Mouse (Mus musculus): ENCODE measurements around the gene Prim2. TPM values are rescaled to one million over a fixed set of nuclear protein-coding genes. Genes with fewer than 3 reads are reported as not detected.

Gene Prim2
- polyA plus RNA-seq, 1 experiment from 2014 or later: 62.7 TPM

GRCm38 (mm10) chr1:33610026-33610721 lies 59.4 kb downstream of the Prim2 start:
- H3K4me2 ChIP-seq: no peak overlapping the region
- DNase-seq (ENCODE audit: low spot score) (no peak), ATAC-seq (replicated peaks; ENCODE audit: low FRiP score) (peak; percentile 66; the same call in 1 of the 2 replicates)
- no peak overlapping the region for H3K9ac ChIP-seq (ENCODE audit: low read depth, low read length)
- H3K36me3 ChIP-seq (ENCODE audit: control insufficient read depth, insufficient read depth, low read length): peaks cover 3% of the 10 kb centered on the region; the same call in 1 of the 2 replicates
- H3K27me3 ChIP-seq (replicated peaks; ENCODE audit: control insufficient read depth, insufficient read depth, low read length): no peaks in the 10 kb centered on the region
- no peaks in the 10 kb centered on the region for H3K9me3 ChIP-seq (ENCODE audit: control insufficient read depth, low read length)
- no peak overlapping the region for H3K27ac ChIP-seq (ENCODE audit: low read depth, low read length)
- H3K4me1 ChIP-seq (replicated peaks; ENCODE audit: control insufficient read depth, insufficient read depth, low read length): peaks cover 5% of the 10 kb centered on the region
- no peak overlapping the region for H3K4me3 ChIP-seq (ENCODE audit: low read depth, low read length)
- WGBS: 63% methylated on average over 14 of the region's 14 CpGs

GRCm38 (mm10) chr1:33608133-33608532 lies 61.5 kb downstream of the Prim2 start:
- ATAC-seq (replicated peaks; ENCODE audit: low FRiP score) (no peak), DNase-seq (ENCODE audit: low spot score) (no peak)
- 65% methylated on average over 2 of the region's 2 CpGs for WGBS
- no peaks in the 10 kb centered on the region for H3K27me3 ChIP-seq (replicated peaks; ENCODE audit: control insufficient read depth, insufficient read depth, low read length)
- no peak overlapping the region for H3K4me2 ChIP-seq
- H3K4me1 ChIP-seq (replicated peaks; ENCODE audit: control insufficient read depth, insufficient read depth, low read length): peaks cover 5% of the 10 kb centered on the region
- H3K9ac ChIP-seq (ENCODE audit: low read depth, low read length): no peak overlapping the region
- no peak overlapping the region for H3K27ac ChIP-seq (ENCODE audit: low read depth, low read length)
- peaks cover 3% of the 10 kb centered on the region; the same call in 1 of the 2 replicates for H3K36me3 ChIP-seq (ENCODE audit: control insufficient read depth, insufficient read depth, low read length)
- H3K9me3 ChIP-seq (ENCODE audit: control insufficient read depth, low read length): no peaks in the 10 kb centered on the region
- H3K4me3 ChIP-seq (ENCODE audit: low read depth, low read length): no peak overlapping the region

GRCm38 (mm10) chr1:33604087-33604699 lies 65.4 kb downstream of the Prim2 start:
- Histone ChIP-seq H3K4me1 (replicated peaks; ENCODE audit: control insufficient read depth, insufficient read depth, low read length) (no peaks in the 10 kb centered on the region; the same call in 1 of the 2 replicates), H3K27me3 (replicated peaks; ENCODE audit: control insufficient read depth, insufficient read depth, low read length) (no peaks in the 10 kb centered on the region), H3K27ac (ENCODE audit: low read depth, low read length) (no peak overlapping the region), H3K9me3 (ENCODE audit: control insufficient read depth, low read length) (no peaks in the 10 kb centered on the region), H3K36me3 (ENCODE audit: control insufficient read depth, insufficient read depth, low read length) (peaks cover 3% of the 10 kb centered on the region; the same call in 1 of the 2 replicates), H3K9ac (ENCODE audit: low read depth, low read length) (no peak overlapping the region), H3K4me2 (no peak overlapping the region), H3K4me3 (ENCODE audit: low read depth, low read length) (no peak overlapping the region)
- DNase-seq (ENCODE audit: low spot score): no peak
- peak; percentile 57 for ATAC-seq (replicated peaks; ENCODE audit: low FRiP score)
- 79% methylated on average over 5 of the region's 5 CpGs for WGBS

GRCm38 (mm10) chr1:33599698-33600097 lies 69.9 kb downstream of the Prim2 start:
- Histone ChIP-seq H3K4me1 (replicated peaks; ENCODE audit: control insufficient read depth, insufficient read depth, low read length) (no peaks in the 10 kb centered on the region; the same call in 1 of the 2 replicates), H3K9me3 (ENCODE audit: control insufficient read depth, low read length) (no peaks in the 10 kb centered on the region), H3K9ac (ENCODE audit: low read depth, low read length) (no peak overlapping the region), H3K27me3 (replicated peaks; ENCODE audit: control insufficient read depth, insufficient read depth, low read length) (no peaks in the 10 kb centered on the region), H3K4me3 (ENCODE audit: low read depth, low read length) (no peak overlapping the region), H3K4me2 (no peak overlapping the region), H3K36me3 (ENCODE audit: control insufficient read depth, insufficient read depth, low read length) (no peaks in the 10 kb centered on the region; the same call in 1 of the 2 replicates), H3K27ac (ENCODE audit: low read depth, low read length) (no peak overlapping the region)
- DNase-seq (ENCODE audit: low spot score) (no peak), ATAC-seq (replicated peaks; ENCODE audit: low FRiP score) (no peak)
- 89% methylated on average over 3 of the region's 3 CpGs for WGBS

GRCm38 (mm10) chr1:33599019-33599667 lies 70.5 kb downstream of the Prim2 start:
- Histone ChIP-seq H3K4me3 (ENCODE audit: low read depth, low read length) (no peak overlapping the region), H3K36me3 (ENCODE audit: control insufficient read depth, insufficient read depth, low read length) (no peaks in the 10 kb centered on the region; the same call in 1 of the 2 replicates), H3K27me3 (replicated peaks; ENCODE audit: control insufficient read depth, insufficient read depth, low read length) (no peaks in the 10 kb centered on the region), H3K27ac (ENCODE audit: low read depth, low read length) (no peak overlapping the region), H3K4me1 (replicated peaks; ENCODE audit: control insufficient read depth, insufficient read depth, low read length) (no peaks in the 10 kb centered on the region), H3K9ac (ENCODE audit: low read depth, low read length) (no peak overlapping the region), H3K9me3 (ENCODE audit: control insufficient read depth, low read length) (no peaks in the 10 kb centered on the region), H3K4me2 (no peak overlapping the region)
- DNase-seq (ENCODE audit: low spot score) (no peak), ATAC-seq (replicated peaks; ENCODE audit: low FRiP score) (no peak)
- 90% methylated on average over 5 of the region's 5 CpGs for WGBS

GRCm38 (mm10) chr1:33597043-33597442 lies 72.6 kb downstream of the Prim2 start:
- ATAC-seq (replicated peaks; ENCODE audit: low FRiP score): no peak
- no peaks in the 10 kb centered on the region for H3K9me3 ChIP-seq (ENCODE audit: control insufficient read depth, low read length)
- no peak overlapping the region for H3K9ac ChIP-seq (ENCODE audit: low read depth, low read length)
- no peaks in the 10 kb centered on the region for H3K4me1 ChIP-seq (replicated peaks; ENCODE audit: control insufficient read depth, insufficient read depth, low read length)
- no peak overlapping the region for H3K4me2 ChIP-seq
- H3K4me3 ChIP-seq (ENCODE audit: low read depth, low read length): no peak overlapping the region
- DNase-seq (ENCODE audit: low spot score): no peak
- no peaks in the 10 kb centered on the region for H3K27me3 ChIP-seq (replicated peaks; ENCODE audit: control insufficient read depth, insufficient read depth, low read length)
- no peak overlapping the region for H3K27ac ChIP-seq (ENCODE audit: low read depth, low read length)
- no peaks in the 10 kb centered on the region; the same call in 1 of the 2 replicates for H3K36me3 ChIP-seq (ENCODE audit: control insufficient read depth, insufficient read depth, low read length)
- WGBS: 73% methylated on average over 1 of the region's 1 CpGs

- 86% methylated on average over 2 of the region's 2 CpGs for WGBS
- Histone ChIP-seq H3K9me3 (ENCODE audit: control insufficient read depth, low read length) (no peaks in the 10 kb centered on the region), H3K4me3 (ENCODE audit: low read depth, low read length) (no peak overlapping the region), H3K27ac (ENCODE audit: low read depth, low read length) (no peak overlapping the region), H3K27me3 (replicated peaks; ENCODE audit: control insufficient read depth, insufficient read depth, low read length) (no peaks in the 10 kb centered on the region), H3K4me2 (no peak overlapping the region), H3K9ac (ENCODE audit: low read depth, low read length) (no peak overlapping the region), H3K36me3 (ENCODE audit: control insufficient read depth, insufficient read depth, low read length) (no peaks in the 10 kb centered on the region; the same call in 1 of the 2 replicates), H3K4me1 (replicated peaks; ENCODE audit: control insufficient read depth, insufficient read depth, low read length) (no peaks in the 10 kb centered on the region)
- DNase-seq (ENCODE audit: low spot score): no peak
- no peak for ATAC-seq (replicated peaks; ENCODE audit: low FRiP score)
Measured at GRCm38 (mm10) chr1:33595936-33596335, 73.7 kb downstream of the Prim2 start.

- H3K9me3 ChIP-seq (ENCODE audit: control insufficient read depth, low read length): no peaks in the 10 kb centered on the region
- no peak overlapping the region for H3K4me2 ChIP-seq
- DNase-seq (ENCODE audit: low spot score) (no peak), ATAC-seq (replicated peaks; ENCODE audit: low FRiP score) (no peak)
- no peaks in the 10 kb centered on the region; the same call in 1 of the 2 replicates for H3K36me3 ChIP-seq (ENCODE audit: control insufficient read depth, insufficient read depth, low read length)
- WGBS: 89% methylated on average over 2 of the region's 2 CpGs
- H3K27me3 ChIP-seq (replicated peaks; ENCODE audit: control insufficient read depth, insufficient read depth, low read length): no peaks in the 10 kb centered on the region
- no peaks in the 10 kb centered on the region for H3K4me1 ChIP-seq (replicated peaks; ENCODE audit: control insufficient read depth, insufficient read depth, low read length)
- no peak overlapping the region for H3K27ac ChIP-seq (ENCODE audit: low read depth, low read length)
- no peak overlapping the region for H3K9ac ChIP-seq (ENCODE audit: low read depth, low read length)
- H3K4me3 ChIP-seq (ENCODE audit: low read depth, low read length): no peak overlapping the region
Measured at GRCm38 (mm10) chr1:33594966-33595365, 74.6 kb downstream of the Prim2 start.
